Mouse (Mus musculus): ENCODE measurements at regions not wholly inside any gene's neighbourhood (a gene's known extent, or its start where the extent isn't known, plus 50 kb on each side); places are given as distances from the start of the nearest gene placed in this dataset.

GRCm38 (mm10) chrX:76795304-76795703, 192.6 kb upstream of the Cldn34d start:
- intact Hi-C loops (cut with DNase I) = no loop called here
- peak in 1 of 2 experiments; percentile 13 for DNase-seq (ENCODE audit: low spot score in 2 of 2)

- intact Hi-C loops (cut with DNase I) = no loop called here
Observed at GRCm38 (mm10) chrX:76790613-76791012, 187.9 kb upstream of the Cldn34d start.

GRCm38 (mm10) chrX:76780044-76780443, 177.3 kb upstream of the Cldn34d start:
- no peak for DNase-seq (ENCODE audit: low spot score in 2 of 2)
- intact Hi-C loops (cut with DNase I) = no loop called here

More at GRCm38 (mm10) chrX:76790613-76791012, 187.9 kb upstream of the Cldn34d start:
- DNase-seq (ENCODE audit: low spot score in 2 of 2) = peak in 1 of 2 experiments; percentile 4

All from left cerebral cortex, postnatal 14 days (tissue).